Mouse (Mus musculus): ENCODE results near the gene Derl3.

- TF ChIP-seq POLR2A (IDR thresholded peaks at IDR 0.05; ENCODE audit: low read depth, low read length) (no peak), CTCF (conservative IDR thresholded peaks at IDR 0.05 in 1 of 2, IDR thresholded peaks at IDR 0.05 in 1 of 2; ENCODE audit: low read depth in 2 of 2, low read length in 2 of 2) (no peak), RCOR1 (conservative IDR thresholded peaks at IDR 0.05; ENCODE audit: low read depth, low read length) (no peak), USF1 (IDR thresholded peaks at IDR 0.05; ENCODE audit: low read depth, low read length) (no peak), ELF1 (IDR thresholded peaks at IDR 0.05; ENCODE audit: low read depth, low read length) (no peak), ZNF384 (IDR thresholded peaks at IDR 0.05; ENCODE audit: low read depth, low read length) (no peak), PAX5 (IDR thresholded peaks at IDR 0.05; ENCODE audit: low read length) (no peak), NELFE (IDR thresholded peaks at IDR 0.05; ENCODE audit: low read depth, low read length) (no peak), BHLHE40 (IDR thresholded peaks at IDR 0.05; ENCODE audit: low read depth, low read length) (no peak), TBP (conservative IDR thresholded peaks at IDR 0.05; ENCODE audit: low read depth, low read length) (no peak), MXI1 (IDR thresholded peaks at IDR 0.05; ENCODE audit: low read depth, low read length) (no peak), NRF1 (IDR thresholded peaks at IDR 0.05; ENCODE audit: low read depth, low read length) (no peak), CHD2 (IDR thresholded peaks at IDR 0.05; ENCODE audit: low read length) (no peak)
These were observed 8.5 kb upstream of the Derl3 start for GRCm38 (mm10) chr10:75884742-75885141.

All from CH12.LX (cell line).